Mouse (Mus musculus) stomach, postnatal 0 days (tissue): ENCODE results near the gene Erf.

ENCODE experiments used
- CTCF ChIP-seq: IDR thresholded peaks from 2 replicates; pipeline ENCODE4 v1.5.1; 2016; ENCODE audit warnings: antibody characterized with exemption, low read depth, mild to moderate bottlenecking, moderate library complexity
- EP300 ChIP-seq: optimal IDR thresholded peaks from 2 replicates; pipeline ENCODE3; 2016; ENCODE audit warnings: antibody characterized with exemption

- no peak for TF ChIP-seq CTCF
- TF ChIP-seq EP300 = no peak
Measured at GRCm38 (mm10) chr7:25205355-25206093, 45.0 kb downstream of the Erf start.
